Mouse (Mus musculus): Measurements from ENCODE around the gene Lpin2. TPM values are rescaled to one million over a fixed set of nuclear protein-coding genes. Genes with fewer than 3 reads are reported as not detected.

Gene Lpin2
- polyA plus RNA-seq, 1 experiment: 30.2 TPM

GRCm38 (mm10) chr17:71196415-71196814, 14.1 kb downstream of the Lpin2 start:
- no peak for DNase-seq
- Histone ChIP-seq H3K4me3 (replicated peaks; ENCODE audit: insufficient read depth, low read depth, low read length) (no peak overlapping the region), H3K4me1 (ENCODE audit: control insufficient read depth, insufficient read depth, low read length) (no peaks in the 10 kb centered on the region), H3K27ac (ENCODE audit: insufficient read depth, low read length) (no peak overlapping the region), H3K27me3 (ENCODE audit: control insufficient read depth, insufficient read depth, low read length) (no peaks in the 10 kb centered on the region)
- 59% methylated on average over 3 of the region's 3 CpGs for WGBS
- no peak for TF ChIP-seq POLR2A (IDR thresholded peaks at IDR 0.05; ENCODE audit: borderline replicate concordance, insufficient read depth, low read length)
- TF ChIP-seq CTCF (IDR thresholded peaks at IDR 0.05; ENCODE audit: borderline replicate concordance, insufficient read depth, low read depth, low read length): no peak

GRCm38 (mm10) chr17:71199346-71199745, 17.0 kb downstream of the Lpin2 start:
- no peak for DNase-seq
- no peak for TF ChIP-seq CTCF (IDR thresholded peaks at IDR 0.05; ENCODE audit: borderline replicate concordance, insufficient read depth, low read depth, low read length)
- TF ChIP-seq POLR2A (IDR thresholded peaks at IDR 0.05; ENCODE audit: borderline replicate concordance, insufficient read depth, low read length): no peak
- Histone ChIP-seq H3K27ac (ENCODE audit: insufficient read depth, low read length) (no peak overlapping the region), H3K4me3 (replicated peaks; ENCODE audit: insufficient read depth, low read depth, low read length) (no peak overlapping the region), H3K27me3 (ENCODE audit: control insufficient read depth, insufficient read depth, low read length) (no peaks in the 10 kb centered on the region), H3K4me1 (ENCODE audit: control insufficient read depth, insufficient read depth, low read length) (no peaks in the 10 kb centered on the region)
- WGBS: 50% methylated on average over 3 of the region's 3 CpGs

GRCm38 (mm10) chr17:71202136-71202535, 19.8 kb downstream of the Lpin2 start:
- Histone ChIP-seq H3K4me3 (replicated peaks; ENCODE audit: insufficient read depth, low read depth, low read length) (no peak overlapping the region), H3K4me1 (ENCODE audit: control insufficient read depth, insufficient read depth, low read length) (no peaks in the 10 kb centered on the region), H3K27me3 (ENCODE audit: control insufficient read depth, insufficient read depth, low read length) (no peaks in the 10 kb centered on the region), H3K27ac (ENCODE audit: insufficient read depth, low read length) (no peak overlapping the region)
- DNase-seq: no peak
- TF ChIP-seq CTCF (IDR thresholded peaks at IDR 0.05; ENCODE audit: borderline replicate concordance, insufficient read depth, low read depth, low read length) (no peak), POLR2A (IDR thresholded peaks at IDR 0.05; ENCODE audit: borderline replicate concordance, insufficient read depth, low read length) (no peak)
- 64% methylated on average over 4 of the region's 4 CpGs for WGBS

GRCm38 (mm10) chr17:71203998-71204808, 21.8 kb downstream of the Lpin2 start:
- H3K27me3 ChIP-seq (ENCODE audit: control insufficient read depth, insufficient read depth, low read length): no peaks in the 10 kb centered on the region
- H3K4me1 ChIP-seq (ENCODE audit: control insufficient read depth, insufficient read depth, low read length): no peaks in the 10 kb centered on the region
- no peak overlapping the region for H3K27ac ChIP-seq (ENCODE audit: insufficient read depth, low read length)
- H3K4me3 ChIP-seq (replicated peaks; ENCODE audit: insufficient read depth, low read depth, low read length): no peak overlapping the region
- no peak for DNase-seq
- WGBS: 94% methylated on average over 9 of the region's 9 CpGs
- TF ChIP-seq CTCF (IDR thresholded peaks at IDR 0.05; ENCODE audit: borderline replicate concordance, insufficient read depth, low read depth, low read length): no peak
- no peak for TF ChIP-seq POLR2A (IDR thresholded peaks at IDR 0.05; ENCODE audit: borderline replicate concordance, insufficient read depth, low read length)

GRCm38 (mm10) chr17:71204809-71205091, 22.4 kb downstream of the Lpin2 start:
- TF ChIP-seq POLR2A (IDR thresholded peaks at IDR 0.05; ENCODE audit: borderline replicate concordance, insufficient read depth, low read length) (no peak), CTCF (IDR thresholded peaks at IDR 0.05; ENCODE audit: borderline replicate concordance, insufficient read depth, low read depth, low read length) (no peak)
- Histone ChIP-seq H3K27me3 (ENCODE audit: control insufficient read depth, insufficient read depth, low read length) (no peaks in the 10 kb centered on the region), H3K4me3 (replicated peaks; ENCODE audit: insufficient read depth, low read depth, low read length) (no peak overlapping the region), H3K4me1 (ENCODE audit: control insufficient read depth, insufficient read depth, low read length) (no peaks in the 10 kb centered on the region), H3K27ac (ENCODE audit: insufficient read depth, low read length) (no peak overlapping the region)
- 90% methylated on average over 6 of the region's 6 CpGs for WGBS
- no peak for DNase-seq

GRCm38 (mm10) chr17:71206136-71206893, 24.0 kb downstream of the Lpin2 start:
- 84% methylated on average over 12 of the region's 12 CpGs for WGBS

GRCm38 (mm10) chr17:71207268-71207667, 24.9 kb downstream of the Lpin2 start:
- DNase-seq: no peak
- Histone ChIP-seq H3K4me1 (ENCODE audit: control insufficient read depth, insufficient read depth, low read length) (no peaks in the 10 kb centered on the region), H3K27me3 (ENCODE audit: control insufficient read depth, insufficient read depth, low read length) (no peaks in the 10 kb centered on the region), H3K27ac (ENCODE audit: insufficient read depth, low read length) (no peak overlapping the region), H3K4me3 (replicated peaks; ENCODE audit: insufficient read depth, low read depth, low read length) (no peak overlapping the region)
- TF ChIP-seq POLR2A (IDR thresholded peaks at IDR 0.05; ENCODE audit: borderline replicate concordance, insufficient read depth, low read length): no peak
- no peak for TF ChIP-seq CTCF (IDR thresholded peaks at IDR 0.05; ENCODE audit: borderline replicate concordance, insufficient read depth, low read depth, low read length)
- 100% methylated on average over 3 of the region's 3 CpGs for WGBS

More at GRCm38 (mm10) chr17:71206136-71206893, 24.0 kb downstream of the Lpin2 start:
- TF ChIP-seq CTCF (IDR thresholded peaks at IDR 0.05; ENCODE audit: borderline replicate concordance, insufficient read depth, low read depth, low read length): no peak
- no peak for TF ChIP-seq POLR2A (IDR thresholded peaks at IDR 0.05; ENCODE audit: borderline replicate concordance, insufficient read depth, low read length)
- Histone ChIP-seq H3K4me3 (replicated peaks; ENCODE audit: insufficient read depth, low read depth, low read length) (no peak overlapping the region), H3K27ac (ENCODE audit: insufficient read depth, low read length) (no peak overlapping the region), H3K27me3 (ENCODE audit: control insufficient read depth, insufficient read depth, low read length) (no peaks in the 10 kb centered on the region), H3K4me1 (ENCODE audit: control insufficient read depth, insufficient read depth, low read length) (no peaks in the 10 kb centered on the region)
- no peak for DNase-seq

GRCm38 (mm10) chr17:71208376-71208775, 26.0 kb downstream of the Lpin2 start:
- Histone ChIP-seq H3K4me3 (replicated peaks; ENCODE audit: insufficient read depth, low read depth, low read length) (no peak overlapping the region), H3K4me1 (ENCODE audit: control insufficient read depth, insufficient read depth, low read length) (no peaks in the 10 kb centered on the region), H3K27ac (ENCODE audit: insufficient read depth, low read length) (no peak overlapping the region), H3K27me3 (ENCODE audit: control insufficient read depth, insufficient read depth, low read length) (no peaks in the 10 kb centered on the region)
- WGBS: 97% methylated on average over 1 of the region's 1 CpGs
- DNase-seq: no peak
- no peak for TF ChIP-seq POLR2A (IDR thresholded peaks at IDR 0.05; ENCODE audit: borderline replicate concordance, insufficient read depth, low read length)
- TF ChIP-seq CTCF (IDR thresholded peaks at IDR 0.05; ENCODE audit: borderline replicate concordance, insufficient read depth, low read depth, low read length): no peak
